Mouse (Mus musculus) bone marrow, adult 2 months (tissue): ENCODE results near the gene H2afy.

Experiments
- CTCF ChIP-seq: fragments of 200-500 bp; IDR thresholded peaks from 2 replicates; pipeline ENCODE4 v1.5.1; 2011; ENCODE audit warnings: low read length, control low read depth; ENCODE audit not compliant: control insufficient read depth, insufficient read depth
- POLR2A ChIP-seq: fragments of 200-500 bp; IDR thresholded peaks from 2 replicates; pipeline ENCODE4 v1.6.1; 2011; ENCODE audit warnings: low read depth, mild to moderate bottlenecking, control low read depth, low read length, borderline replicate concordance; ENCODE audit not compliant: control insufficient read depth

GRCm38 (mm10) chr13:56113431-56114248 lies 22.5 kb downstream of the H2afy start:
- no peak for TF ChIP-seq CTCF
- TF ChIP-seq POLR2A = no peak
